Mouse (Mus musculus): ENCODE data around the gene Zfp2. TPM values are rescaled to one million over a fixed set of nuclear protein-coding genes. Genes with fewer than 3 reads are reported as not detected.

The Zfp2 gene
- 13.3 and 15.3 TPM in 2 replicates for polyA plus RNA-seq (2015; fragmentation: Nextera tagmentation; extraction: Ambion mirVana)

- Histone ChIP-seq H3K27ac (peak within 1 kb of the TSS; percentile 64; the same call in 1 of the 2 replicates), H3K9ac (peak within 1 kb of the TSS; percentile 88), H3K4me1 (no peaks in the 10 kb centered on the region), H3K4me2 (peak within 1 kb of the TSS; percentile 57), H3K4me3 (peak within 1 kb of the TSS; percentile 75), H3K27me3 (no peaks in the 10 kb centered on the region), H3K9me3 (peaks cover 18% of the 10 kb centered on the region), H3K36me3 (peaks cover 31% of the 10 kb centered on the region)
- WGBS: under 1% methylated on average over 47 of the region's 47 CpGs
- ATAC-seq (ENCODE audit: insufficient number of reproducible peaks, insufficient read depth, low FRiP score, low TSS enrichment, low read depth): peak; percentile 94
Observed at GRCm38 (mm10) chr11:50915671-50916320, at the start of gene Zfp2. Gene Zfp2, minus strand, starts transcription at chr11:50916165.

- Histone ChIP-seq H3K4me2 (no peak overlapping the region), H3K9ac (no peak overlapping the region), H3K4me3 (no peak overlapping the region), H3K27ac (no peak overlapping the region), H3K36me3 (no peaks in the 10 kb centered on the region), H3K9me3 (no peaks in the 10 kb centered on the region), H3K4me1 (no peaks in the 10 kb centered on the region), H3K27me3 (no peaks in the 10 kb centered on the region)
- no peak for ATAC-seq (ENCODE audit: insufficient number of reproducible peaks, insufficient read depth, low FRiP score, low TSS enrichment, low read depth)
- WGBS: 77% methylated on average over 2 of the region's 2 CpGs
Observed at GRCm38 (mm10) chr11:50964886-50965285, 48.9 kb upstream of the Zfp2 start.

GRCm38 (mm10) chr11:50953665-50954064 lies 37.7 kb upstream of the Zfp2 start, which contains the start of gene Prop1:
Gene Prop1, minus strand, starts transcription at chr11:50953765.
- Histone ChIP-seq H3K4me1 (0 out of 2 replicates have a peak, but pooled peaks cover 2% of the 10 kb centered on the region), H3K9ac (no peak within 1 kb of the TSS), H3K9me3 (no peaks in the 10 kb centered on the region), H3K36me3 (no peaks in the 10 kb centered on the region), H3K4me2 (no peak within 1 kb of the TSS), H3K27ac (no peak within 1 kb of the TSS), H3K27me3 (no peaks in the 10 kb centered on the region), H3K4me3 (no peak within 1 kb of the TSS)
- ATAC-seq (ENCODE audit: insufficient number of reproducible peaks, insufficient read depth, low FRiP score, low TSS enrichment, low read depth): no peak
- WGBS: 65% methylated on average over 6 of the region's 6 CpGs

- H3K9me3 ChIP-seq: no peaks in the 10 kb centered on the region
- ATAC-seq (ENCODE audit: insufficient number of reproducible peaks, insufficient read depth, low FRiP score, low TSS enrichment, low read depth): no peak
- H3K4me2 ChIP-seq: no peak overlapping the region
- 0 out of 2 replicates have a peak, but pooled peaks cover 2% of the 10 kb centered on the region for H3K4me1 ChIP-seq
- H3K4me3 ChIP-seq: no peak overlapping the region
- WGBS: 69% methylated on average over 14 of the region's 14 CpGs
- no peak overlapping the region for H3K27ac ChIP-seq
- H3K36me3 ChIP-seq: no peaks in the 10 kb centered on the region
- H3K27me3 ChIP-seq: no peaks in the 10 kb centered on the region
- no peak overlapping the region for H3K9ac ChIP-seq
Observed at GRCm38 (mm10) chr11:50952290-50952689, 36.3 kb upstream of the Zfp2 start.

- Histone ChIP-seq H3K4me3 (no peak within 1 kb of the TSS), H3K9ac (no peak within 1 kb of the TSS), H3K9me3 (no peaks in the 10 kb centered on the region), H3K4me1 (no peaks in the 10 kb centered on the region), H3K27ac (no peak within 1 kb of the TSS), H3K4me2 (no peak within 1 kb of the TSS), H3K36me3 (no peaks in the 10 kb centered on the region), H3K27me3 (no peaks in the 10 kb centered on the region)
- 76% methylated on average over 14 of the region's 14 CpGs for WGBS
- no peak for ATAC-seq (ENCODE audit: insufficient number of reproducible peaks, insufficient read depth, low FRiP score, low TSS enrichment, low read depth)
Observed at GRCm38 (mm10) chr11:50943506-50943905, 27.5 kb upstream of the Zfp2 start, which contains the start of gene 4933414I15Rik. Gene 4933414I15Rik, minus strand, starts transcription at chr11:50943765.

- H3K27ac ChIP-seq: no peak overlapping the region
- ATAC-seq (ENCODE audit: insufficient number of reproducible peaks, insufficient read depth, low FRiP score, low TSS enrichment, low read depth): no peak
- H3K4me1 ChIP-seq: no peaks in the 10 kb centered on the region
- no peak overlapping the region for H3K4me2 ChIP-seq
- H3K4me3 ChIP-seq: no peak overlapping the region
- H3K9me3 ChIP-seq: no peaks in the 10 kb centered on the region
- no peaks in the 10 kb centered on the region for H3K36me3 ChIP-seq
- WGBS: 69% methylated on average over 12 of the region's 12 CpGs
- H3K9ac ChIP-seq: no peak overlapping the region
- no peaks in the 10 kb centered on the region for H3K27me3 ChIP-seq
Observed at GRCm38 (mm10) chr11:50942386-50942785, 26.4 kb upstream of the Zfp2 start.

- Histone ChIP-seq H3K27me3 (no peaks in the 10 kb centered on the region), H3K36me3 (no peaks in the 10 kb centered on the region), H3K4me2 (no peak overlapping the region), H3K9me3 (no peaks in the 10 kb centered on the region), H3K27ac (no peak overlapping the region), H3K4me1 (no peaks in the 10 kb centered on the region), H3K9ac (no peak overlapping the region), H3K4me3 (no peak overlapping the region)
- WGBS: 37% methylated on average over 14 of the region's 14 CpGs
- no peak for ATAC-seq (ENCODE audit: insufficient number of reproducible peaks, insufficient read depth, low FRiP score, low TSS enrichment, low read depth)
Observed at GRCm38 (mm10) chr11:50939621-50940366, 23.8 kb upstream of the Zfp2 start.

- Histone ChIP-seq H3K36me3 (no peaks in the 10 kb centered on the region), H3K9me3 (no peaks in the 10 kb centered on the region), H3K27me3 (no peaks in the 10 kb centered on the region), H3K4me1 (no peaks in the 10 kb centered on the region), H3K27ac (no peak overlapping the region), H3K9ac (no peak overlapping the region), H3K4me2 (no peak overlapping the region), H3K4me3 (no peak overlapping the region)
- 81% methylated on average over 8 of the region's 8 CpGs for WGBS
- no peak for ATAC-seq (ENCODE audit: insufficient number of reproducible peaks, insufficient read depth, low FRiP score, low TSS enrichment, low read depth)
Observed at GRCm38 (mm10) chr11:50938435-50938834, 22.5 kb upstream of the Zfp2 start.

- Histone ChIP-seq H3K27ac (no peak overlapping the region), H3K9me3 (no peaks in the 10 kb centered on the region), H3K27me3 (peaks cover 13% of the 10 kb centered on the region), H3K4me3 (peak overlapping the region; percentile 65; the same call in 1 of the 2 replicates), H3K9ac (no peak overlapping the region), H3K36me3 (no peaks in the 10 kb centered on the region), H3K4me1 (peaks cover 10% of the 10 kb centered on the region), H3K4me2 (peak overlapping the region; percentile 79)
- 88% methylated on average over 1 of the region's 1 CpGs for WGBS
- ATAC-seq (ENCODE audit: insufficient number of reproducible peaks, insufficient read depth, low FRiP score, low TSS enrichment, low read depth): no peak
Observed at GRCm38 (mm10) chr11:50932040-50932439, 16.1 kb upstream of the Zfp2 start.

GRCm38 (mm10) chr11:50931451-50931866 lies 15.5 kb upstream of the Zfp2 start, which contains the start of gene Zfp354b:
Gene Zfp354b, minus strand, starts transcription at chr11:50931633.
- H3K9me3 ChIP-seq: no peaks in the 10 kb centered on the region
- peak within 1 kb of the TSS; percentile 81 for H3K9ac ChIP-seq
- peak; percentile 86 for ATAC-seq (ENCODE audit: insufficient number of reproducible peaks, insufficient read depth, low FRiP score, low TSS enrichment, low read depth)
- H3K27me3 ChIP-seq: peaks cover 13% of the 10 kb centered on the region
- H3K27ac ChIP-seq: no peak within 1 kb of the TSS
- peak within 1 kb of the TSS; percentile 79 for H3K4me2 ChIP-seq
- no peaks in the 10 kb centered on the region for H3K36me3 ChIP-seq
- H3K4me3 ChIP-seq: peak within 1 kb of the TSS; percentile 65
- WGBS: under 1% methylated on average over 18 of the region's 18 CpGs
- peaks cover 10% of the 10 kb centered on the region for H3K4me1 ChIP-seq

GRCm38 (mm10) chr11:50931021-50931420 lies 15.1 kb upstream of the Zfp2 start:
- Histone ChIP-seq H3K9ac (peak overlapping the region; percentile 81), H3K4me1 (peaks cover 10% of the 10 kb centered on the region), H3K36me3 (no peaks in the 10 kb centered on the region), H3K9me3 (no peaks in the 10 kb centered on the region), H3K4me2 (peak overlapping the region; percentile 79), H3K27ac (no peak overlapping the region), H3K4me3 (peak overlapping the region; percentile 65), H3K27me3 (peaks cover 13% of the 10 kb centered on the region)
- 1% methylated on average over 16 of the region's 16 CpGs for WGBS
- ATAC-seq (ENCODE audit: insufficient number of reproducible peaks, insufficient read depth, low FRiP score, low TSS enrichment, low read depth): peak; percentile 48; the same call in 1 of the 2 replicates

All from embryonic facial prominence, embryonic 13.5 days (tissue).